Mouse (Mus musculus) erythroblast, embryonic 14.5 days (primary cell): ENCODE measurements around the gene Nfe2l1.

Experiments used
- GATA1 ChIP-seq: IDR thresholded peaks from 2 replicates; pipeline ENCODE4 v1.6.1; 2012; ENCODE audit warnings: low read length, inconsistent platforms, mixed read lengths
- TAL1 ChIP-seq: IDR thresholded peaks from 3 replicates; pipeline ENCODE4 v1.6.1; 2012; ENCODE audit warnings: low read length, inconsistent platforms, mixed read lengths

- TF ChIP-seq GATA1, result no peak
- no peak for TF ChIP-seq TAL1
These were observed 17.5 kb upstream of the Nfe2l1 start for GRCm38 (mm10) chr11:96847240-96847639.
